Comparison of ENCODE assay signal across 16 mouse cellular contexts in the genomic region with DNA sequence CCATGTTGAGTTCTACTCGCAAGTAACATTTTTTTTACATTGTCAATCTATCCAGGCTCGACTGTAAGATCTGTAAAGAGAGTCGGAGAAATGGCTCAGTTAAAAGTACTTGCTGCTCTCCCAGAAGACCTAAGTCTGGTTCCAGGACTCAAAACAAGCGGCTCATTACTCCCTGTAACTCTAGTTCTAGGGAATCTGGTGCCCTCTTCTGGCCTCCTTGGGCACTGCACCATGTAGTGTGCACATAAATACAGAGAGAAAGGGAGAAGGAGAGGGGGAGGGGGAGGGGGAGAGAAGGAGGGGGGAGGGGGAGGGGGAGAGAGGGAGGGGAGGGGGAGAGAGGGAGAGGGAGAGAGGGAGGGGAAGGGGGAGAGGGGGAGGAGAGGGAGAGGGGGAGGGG.
A peak's percentile ranks its signal among the peaks of the same experiment; 100 is the strongest.
DNase-seq lines count a peak whose midpoint lies in the region; ATAC-seq and TF ChIP-seq lines count a peak whose summit lies in the region.
"Had no signal": no experiment of that assay in that cellular context is flagged by ENCODE, and none has a peak within 500 bp of the region (broad histone marks: within the 10 kb centered on the region; RNA-seq: fewer than 3 reads in every experiment).

No protein-coding gene starts in this region.

- DNase-seq in heart, adult 2 months: no peak
- no peak for DNase-seq in lung, postnatal 0 days (ENCODE audit: low spot score)
- DNase-seq in lung, postnatal 36 days: no peak
- peak; percentile 31 for DNase-seq in induced T-regulatory cell, adult 2 months (ENCODE audit: low read depth)
- DNase-seq in midbrain, embryonic 10.5 days (ENCODE audit: low spot score): no peak
- DNase-seq in cerebellum, adult 9-10 months: no peak
- DNase-seq: adrenal gland, postnatal 14 days; cerebellum, postnatal 36 days; heart, adult 18-20 months; heart, postnatal 10 days; layer of hippocampus, postnatal 36 days; right cerebral cortex, postnatal 14 days; thymus, postnatal 25 days had no signal

- H3K4me1 ChIP-seq in heart, adult 2 months (ENCODE audit: control insufficient read depth, insufficient read depth, low read length): no peaks in the 10 kb centered on the region
- no peaks in the 10 kb centered on the region for H3K4me1 ChIP-seq in heart, embryonic 11.5 days (ENCODE audit: control insufficient read depth, insufficient read depth, low read length)
- no peaks in the 10 kb centered on the region for H3K4me1 ChIP-seq in lung, postnatal 0 days (ENCODE audit: insufficient read depth, low read depth, low read length)
- no peaks in the 10 kb centered on the region for H3K4me1 ChIP-seq in ES-Bruce4 (ENCODE audit: control insufficient read depth, insufficient read depth, low read length)
- no peaks in the 10 kb centered on the region for H3K4me1 ChIP-seq in midbrain, embryonic 10.5 days
- H3K4me1 ChIP-seq: embryonic facial prominence, embryonic 13.5 days had no signal

- TF ChIP-seq POLR2A in heart, adult 2 months (IDR thresholded peaks at IDR 0.05; ENCODE audit: insufficient read depth, low read depth, low read length): no peak
- TF ChIP-seq POLR2A in ES-Bruce4 (IDR thresholded peaks at IDR 0.05; ENCODE audit: insufficient read depth, low read length): no peak

- TF ChIP-seq CTCF in heart, adult 2 months (IDR thresholded peaks at IDR 0.05): 0 out of 2 replicates have a peak, but pooled peaks have one; percentile 5
- peak; percentile 27 for TF ChIP-seq CTCF in lung, postnatal 0 days (IDR thresholded peaks at IDR 0.05)
- TF ChIP-seq CTCF in ES-Bruce4 (IDR thresholded peaks at IDR 0.05; ENCODE audit: low read depth, low read length): peak; percentile 25

- H3K27ac ChIP-seq in heart, adult 2 months: no peak overlapping the region
- no peak overlapping the region for H3K27ac ChIP-seq in heart, embryonic 11.5 days (ENCODE audit: low read depth, low read length)
- H3K27ac ChIP-seq in lung, postnatal 0 days (ENCODE audit: low read length): no peak overlapping the region
- no peak overlapping the region for H3K27ac ChIP-seq in ES-Bruce4 (ENCODE audit: insufficient read depth, low read length)
- H3K27ac ChIP-seq in midbrain, embryonic 10.5 days (replicated peaks): no peak overlapping the region
- H3K27ac ChIP-seq: embryonic facial prominence, embryonic 13.5 days had no signal

- WGBS in heart, adult 2 months: 94% methylated on average over 4 of the region's 4 CpGs
- WGBS in heart, embryonic 11.5 days (ENCODE audit: insufficient replicate concordance): 87% methylated on average over 4 of the region's 4 CpGs
- WGBS in lung, postnatal 0 days: 91% methylated on average over 4 of the region's 4 CpGs
- WGBS in midbrain, embryonic 10.5 days: 88% methylated on average over 4 of the region's 4 CpGs

- peaks cover 5% of the 10 kb centered on the region; the same call in 1 of the 2 replicates for H3K9me3 ChIP-seq in heart, embryonic 11.5 days (replicated peaks; ENCODE audit: control insufficient read depth, low read length)
- H3K9me3 ChIP-seq in lung, postnatal 0 days (ENCODE audit: low read length): no peaks in the 10 kb centered on the region
- peaks cover 14% of the 10 kb centered on the region; the same call in 1 of the 2 replicates for H3K9me3 ChIP-seq in ES-Bruce4 (replicated peaks; ENCODE audit: control insufficient read depth, insufficient read depth, low read length, poor library complexity, severe bottlenecking)
- H3K9me3 ChIP-seq in midbrain, embryonic 10.5 days (replicated peaks): no peaks in the 10 kb centered on the region; the same call in 1 of the 2 replicates

- no peaks in the 10 kb centered on the region for H3K36me3 ChIP-seq in heart, adult 2 months (ENCODE audit: control insufficient read depth, insufficient read depth, low read length)
- no peaks in the 10 kb centered on the region for H3K36me3 ChIP-seq in heart, embryonic 11.5 days (ENCODE audit: control insufficient read depth, insufficient read depth, low read length)
- H3K36me3 ChIP-seq in lung, postnatal 0 days (ENCODE audit: insufficient read depth, low read length): no peaks in the 10 kb centered on the region
- no peaks in the 10 kb centered on the region for H3K36me3 ChIP-seq in ES-Bruce4 (ENCODE audit: control insufficient read depth, insufficient read depth, low read length, poor library complexity, severe bottlenecking)
- H3K36me3 ChIP-seq in midbrain, embryonic 10.5 days: no peaks in the 10 kb centered on the region
- H3K36me3 ChIP-seq: embryonic facial prominence, embryonic 13.5 days had no signal

- H3K9ac ChIP-seq in heart, adult 2 months (ENCODE audit: low read depth, low read length): no peak overlapping the region
- H3K9ac ChIP-seq in heart, embryonic 11.5 days (ENCODE audit: low read depth, low read length): no peak overlapping the region
- no peak overlapping the region for H3K9ac ChIP-seq in lung, postnatal 0 days (replicated peaks; ENCODE audit: low read depth)
- H3K9ac ChIP-seq in ES-Bruce4 (ENCODE audit: low read depth, poor library complexity, severe bottlenecking): no peak overlapping the region
- H3K9ac ChIP-seq: embryonic facial prominence, embryonic 13.5 days had no signal

- TF ChIP-seq EP300 in heart, adult 2 months (IDR thresholded peaks at IDR 0.05; ENCODE audit: insufficient read depth, low read depth, low read length): no peak
- TF ChIP-seq EP300 in lung, postnatal 0 days (IDR thresholded peaks at IDR 0.05): no peak
- TF ChIP-seq EP300 in ES-Bruce4 (IDR thresholded peaks at IDR 0.05; ENCODE audit: insufficient read depth, low read depth, low read length): no peak

- intact Hi-C loops in heart, adult 2 months (cut with DNase I): no loop called here

- H3K4me2 ChIP-seq in heart, embryonic 11.5 days: no peak overlapping the region
- H3K4me2 ChIP-seq in lung, postnatal 0 days (replicated peaks; ENCODE audit: low read depth, low read length): no peak overlapping the region
- H3K4me2 ChIP-seq: embryonic facial prominence, embryonic 13.5 days had no signal

- H3K79me2 ChIP-seq in heart, adult 2 months (replicated peaks; ENCODE audit: control insufficient read depth, insufficient read depth, low read length): no peaks in the 10 kb centered on the region

- no peaks in the 10 kb centered on the region for H3K27me3 ChIP-seq in heart, adult 2 months (ENCODE audit: control insufficient read depth, insufficient read depth, low read length)
- no peaks in the 10 kb centered on the region for H3K27me3 ChIP-seq in heart, embryonic 11.5 days (ENCODE audit: control insufficient read depth, insufficient read depth, low read length)
- no peaks in the 10 kb centered on the region for H3K27me3 ChIP-seq in lung, postnatal 0 days (replicated peaks; ENCODE audit: insufficient read depth, low read length)
- H3K27me3 ChIP-seq in ES-Bruce4 (ENCODE audit: control insufficient read depth, insufficient read depth, low read length, poor library complexity, severe bottlenecking): no peaks in the 10 kb centered on the region
- no peaks in the 10 kb centered on the region for H3K27me3 ChIP-seq in midbrain, embryonic 10.5 days (ENCODE audit: low read depth, poor library complexity, severe bottlenecking)
- H3K27me3 ChIP-seq: embryonic facial prominence, embryonic 13.5 days had no signal

- no peak overlapping the region for H3K4me3 ChIP-seq in heart, adult 2 months
- H3K4me3 ChIP-seq in heart, embryonic 11.5 days (ENCODE audit: low read depth, low read length): no peak overlapping the region
- no peak overlapping the region for H3K4me3 ChIP-seq in lung, postnatal 0 days (ENCODE audit: low read depth, low read length)
- H3K4me3 ChIP-seq in ES-Bruce4 (ENCODE audit: low read depth, low read length): no peak overlapping the region
- H3K4me3 ChIP-seq in midbrain, embryonic 10.5 days: no peak overlapping the region
- H3K4me3 ChIP-seq: embryonic facial prominence, embryonic 13.5 days had no signal

- no peak for ATAC-seq in heart, embryonic 11.5 days (replicated peaks; ENCODE audit: insufficient number of reproducible peaks, low FRiP score, low TSS enrichment)
- no peak for ATAC-seq in lung, postnatal 0 days
